8 mouse cellular contexts compared by ENCODE assay signal in the genomic region with DNA sequence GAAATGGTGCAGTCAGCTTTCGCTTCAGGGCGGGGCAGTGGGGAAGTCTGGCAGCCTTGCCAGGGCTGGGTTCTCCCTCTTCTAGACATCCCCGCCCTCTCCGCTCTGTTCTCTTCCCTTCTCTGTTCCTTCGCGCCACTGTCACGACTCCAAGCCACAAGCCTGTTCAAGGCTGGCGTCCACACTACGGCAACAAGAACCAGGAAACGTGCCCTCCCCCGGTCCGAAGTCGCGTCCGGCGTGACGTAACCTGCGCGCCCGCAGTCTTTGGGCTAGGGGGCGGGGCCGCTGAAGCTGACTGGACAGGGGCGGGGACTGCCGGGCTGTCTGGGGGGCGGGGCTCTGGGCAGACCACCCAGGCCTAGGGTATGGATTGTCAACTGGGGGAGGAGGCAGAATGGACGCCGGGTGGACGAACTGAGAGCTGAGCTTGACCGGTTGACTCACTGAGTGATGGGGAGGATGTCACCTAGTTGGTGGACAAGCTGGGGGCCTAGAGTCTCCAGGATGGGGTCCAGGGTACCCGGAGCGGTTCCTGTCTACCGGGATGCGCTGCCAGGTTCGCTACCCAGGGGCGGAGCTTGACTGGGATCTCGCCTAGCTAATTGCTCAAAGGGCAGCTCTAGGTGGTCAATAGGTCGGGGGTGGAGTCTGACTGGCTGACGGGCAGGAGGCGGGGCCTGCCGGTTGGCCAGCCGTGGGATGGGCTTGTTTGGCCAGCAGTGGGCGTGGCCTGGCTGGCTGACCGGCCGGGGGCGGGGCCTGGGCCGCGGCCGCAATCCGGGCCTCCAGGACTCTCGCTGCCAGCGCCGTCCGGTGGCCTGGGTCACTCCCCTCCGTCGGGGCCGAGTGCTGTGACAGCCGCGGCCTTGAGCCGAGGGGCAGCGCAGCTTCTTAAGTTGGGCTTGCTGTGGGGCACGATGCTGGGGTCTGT. TPM values are rescaled to one million over a fixed set of nuclear protein-coding genes. Genes with fewer than 3 reads are reported as not detected.
DNase-seq lines count a peak whose midpoint lies in the region; ATAC-seq and TF ChIP-seq lines count a peak whose summit lies in the region.

Gene Slc35f5 (plus strand): TSS at position 337 of the 934 bp plus-strand sequence.

- no peak for TF ChIP-seq EP300 in CH12.LX (IDR thresholded peaks at IDR 0.05; ENCODE audit: low read length)
- TF ChIP-seq EP300 in heart, postnatal 0 days (IDR thresholded peaks at IDR 0.05; ENCODE audit: low read depth): no peak

- no peaks in the 10 kb centered on the region for H3K79me2 ChIP-seq in CH12.LX (replicated peaks; ENCODE audit: control insufficient read depth, extremely low read depth, insufficient read depth, poor library complexity, severe bottlenecking)

- TF ChIP-seq POLR2A in CH12.LX (IDR thresholded peaks at IDR 0.05; ENCODE audit: low read depth, low read length): peak; percentile 86
- peak; percentile 87 for TF ChIP-seq POLR2A in testis, adult 2 months (IDR thresholded peaks at IDR 0.05; ENCODE audit: control insufficient read depth, low read depth, low read length)

- peak within 1 kb of the TSS; percentile 80 for H3K9ac ChIP-seq in CH12.LX (ENCODE audit: insufficient read depth, low read depth)
- peak within 1 kb of the TSS; percentile 72 for H3K9ac ChIP-seq in forebrain, embryonic 12.5 days
- peak within 1 kb of the TSS; percentile 89 for H3K9ac ChIP-seq in heart, postnatal 0 days (replicated peaks; ENCODE audit: low read depth, low read length)
- peak within 1 kb of the TSS; percentile 78 for H3K9ac ChIP-seq in liver, embryonic 16.5 days (ENCODE audit: low read depth, low read length)
- H3K9ac ChIP-seq in neural tube, embryonic 13.5 days: peak within 1 kb of the TSS; percentile 95

- peak within 1 kb of the TSS; percentile 59 for H3K4me2 ChIP-seq in CH12.LX (ENCODE audit: insufficient read depth, low read depth, poor library complexity, severe bottlenecking)
- peak within 1 kb of the TSS; percentile 77 for H3K4me2 ChIP-seq in forebrain, embryonic 12.5 days
- H3K4me2 ChIP-seq in heart, postnatal 0 days (ENCODE audit: low read depth, low read length): peak within 1 kb of the TSS; percentile 63
- H3K4me2 ChIP-seq in liver, embryonic 16.5 days (ENCODE audit: low read depth, low read length): peak within 1 kb of the TSS; percentile 73
- peak within 1 kb of the TSS; percentile 72 for H3K4me2 ChIP-seq in neural tube, embryonic 13.5 days

- dilution Hi-C loops in CH12.LX (cut with MboI; ENCODE audit: extremely low pct_ligation_motif_present, extremely low pct_unique_long_range_greater_than_20kb, low sequenced_read_pairs): no loop called here

- peak within 1 kb of the TSS; percentile 62 to 91 (median 77) for H3K4me3 ChIP-seq in CH12.LX (replicated peaks in 1 of 3; ENCODE audit: low read depth in 2 of 3, low read length in 2 of 3, poor library complexity in 1 of 3)
- H3K4me3 ChIP-seq in forebrain, embryonic 12.5 days (replicated peaks): peak within 1 kb of the TSS; percentile 66
- H3K4me3 ChIP-seq in heart, postnatal 0 days (ENCODE audit: low read depth, low read length): peak within 1 kb of the TSS; percentile 70
- peak within 1 kb of the TSS; percentile 77 for H3K4me3 ChIP-seq in liver, embryonic 16.5 days (ENCODE audit: low read depth, low read length)
- H3K4me3 ChIP-seq in neural tube, embryonic 13.5 days: peak within 1 kb of the TSS; percentile 88
- H3K4me3 ChIP-seq in testis, adult 2 months (ENCODE audit: control insufficient read depth, low read depth, low read length): peak within 1 kb of the TSS; percentile 98

- H3K27ac ChIP-seq in CH12.LX (ENCODE audit: insufficient read depth, low read depth): no peak within 1 kb of the TSS
- H3K27ac ChIP-seq in forebrain, embryonic 12.5 days: peak within 1 kb of the TSS; percentile 84
- H3K27ac ChIP-seq in heart, postnatal 0 days (ENCODE audit: low read depth): peak within 1 kb of the TSS; percentile 92
- H3K27ac ChIP-seq in liver, embryonic 16.5 days (ENCODE audit: low read length): peak within 1 kb of the TSS; percentile 83
- peak within 1 kb of the TSS; percentile 90 for H3K27ac ChIP-seq in neural tube, embryonic 13.5 days (replicated peaks)
- H3K27ac ChIP-seq in testis, adult 2 months (ENCODE audit: control insufficient read depth, insufficient read depth, low read depth, low read length): peak within 1 kb of the TSS; percentile 93

- TF ChIP-seq RAD21 in CH12.LX (IDR thresholded peaks at IDR 0.05; ENCODE audit: low read depth, low read length): no peak

- peak; percentile 86 for DNase-seq in CH12.LX (ENCODE audit: extremely low read depth)
- DNase-seq in c-Kit-positive CD71-positive TER-119-negative erythroid progenitor cells, embryonic 14.5 days (ENCODE audit: low read depth): peak; percentile 72
- peak; percentile 98 for DNase-seq in heart, postnatal 0 days (ENCODE audit: low spot score)
- DNase-seq in kidney, postnatal 4 days: peak; percentile 99

- H3K9me3 ChIP-seq in CH12.LX (replicated peaks; ENCODE audit: low read length): no peaks in the 10 kb centered on the region
- H3K9me3 ChIP-seq in forebrain, embryonic 12.5 days: no peaks in the 10 kb centered on the region
- no peaks in the 10 kb centered on the region for H3K9me3 ChIP-seq in heart, postnatal 0 days (replicated peaks; ENCODE audit: control insufficient read depth, low read length)
- H3K9me3 ChIP-seq in liver, embryonic 16.5 days (replicated peaks; ENCODE audit: control insufficient read depth, low read length): no peaks in the 10 kb centered on the region
- no peaks in the 10 kb centered on the region for H3K9me3 ChIP-seq in neural tube, embryonic 13.5 days

- in situ Hi-C loops in CH12.LX (cut with MboI; ENCODE audit: low pct_ligation_motif_present, low pct_unique_long_range_greater_than_20kb, low sequenced_read_pairs): loop anchor here (10.0 kb wide), 1 partner anchor 126 kb away; the partner anchor contains the start of gene Actr3

- peaks cover 3 to 11% of the 10 kb centered on the region in 2 experiments; a peak in 3 of 4 replicates for H3K4me1 ChIP-seq in CH12.LX (ENCODE audit: control insufficient read depth in 1 of 2, insufficient read depth in 2 of 2)
- H3K4me1 ChIP-seq in forebrain, embryonic 12.5 days: peaks cover 8% of the 10 kb centered on the region
- H3K4me1 ChIP-seq in heart, postnatal 0 days (ENCODE audit: control insufficient read depth, insufficient read depth): peaks cover 13% of the 10 kb centered on the region; the same call in 1 of the 2 replicates
- H3K4me1 ChIP-seq in liver, embryonic 16.5 days (ENCODE audit: control insufficient read depth, low read depth, low read length): peaks cover 10% of the 10 kb centered on the region
- peaks cover 18% of the 10 kb centered on the region for H3K4me1 ChIP-seq in neural tube, embryonic 13.5 days (replicated peaks)
- H3K4me1 ChIP-seq in testis, adult 2 months (ENCODE audit: control insufficient read depth, insufficient read depth, low read length): peaks cover 5% of the 10 kb centered on the region; the same call in 1 of the 2 replicates

- peak; percentile 96 for ATAC-seq in forebrain, embryonic 12.5 days (ENCODE audit: low FRiP score)
- peak; percentile 93 for ATAC-seq in heart, postnatal 0 days (ENCODE audit: insufficient read depth, low read depth)
- ATAC-seq in liver, embryonic 16.5 days (ENCODE audit: low read depth): peak; percentile 90
- ATAC-seq in neural tube, embryonic 13.5 days (ENCODE audit: low read depth): peak; percentile 97

- no peaks in the 10 kb centered on the region for H3K36me3 ChIP-seq in CH12.LX (replicated peaks in 1 of 2; ENCODE audit: control insufficient read depth in 1 of 2, insufficient read depth in 1 of 2, low read length in 1 of 2)
- H3K36me3 ChIP-seq in forebrain, embryonic 12.5 days (replicated peaks): no peaks in the 10 kb centered on the region
- peaks cover 20% of the 10 kb centered on the region for H3K36me3 ChIP-seq in heart, postnatal 0 days (replicated peaks; ENCODE audit: control insufficient read depth, insufficient read depth, low read length)
- H3K36me3 ChIP-seq in liver, embryonic 16.5 days (ENCODE audit: control insufficient read depth, insufficient read depth): no peaks in the 10 kb centered on the region
- H3K36me3 ChIP-seq in neural tube, embryonic 13.5 days: peaks cover 7% of the 10 kb centered on the region; the same call in 1 of the 2 replicates
- no peaks in the 10 kb centered on the region for H3K36me3 ChIP-seq in testis, adult 2 months (ENCODE audit: control insufficient read depth, insufficient read depth, low read length)

- TF ChIP-seq CTCF in CH12.LX (conservative IDR thresholded peaks at IDR 0.05 in 1 of 2, IDR thresholded peaks at IDR 0.05 in 1 of 2; ENCODE audit: low read depth in 2 of 2, low read length in 2 of 2): no peak
- no peak for TF ChIP-seq CTCF in heart, postnatal 0 days (IDR thresholded peaks at IDR 0.05; ENCODE audit: low read depth)
- TF ChIP-seq CTCF in testis, adult 2 months (IDR thresholded peaks at IDR 0.05; ENCODE audit: control insufficient read depth, insufficient read depth, insufficient replicate concordance, low read depth, low read length): no peak

- H3K27me3 ChIP-seq in CH12.LX (replicated peaks): no peaks in the 10 kb centered on the region
- H3K27me3 ChIP-seq in forebrain, embryonic 12.5 days: no peaks in the 10 kb centered on the region
- no peaks in the 10 kb centered on the region for H3K27me3 ChIP-seq in heart, postnatal 0 days (ENCODE audit: control insufficient read depth, insufficient read depth, low read length)
- no peaks in the 10 kb centered on the region for H3K27me3 ChIP-seq in liver, embryonic 16.5 days (ENCODE audit: control insufficient read depth, insufficient read depth, low read depth, low read length)
- no peaks in the 10 kb centered on the region for H3K27me3 ChIP-seq in neural tube, embryonic 13.5 days
- no peaks in the 10 kb centered on the region for H3K27me3 ChIP-seq in testis, adult 2 months (ENCODE audit: control insufficient read depth, insufficient read depth, low read length)

- under 1% methylated on average over 61 of the region's 61 CpGs for WGBS in forebrain, embryonic 12.5 days
- under 1% methylated on average over 56 of the region's 61 CpGs for WGBS in heart, postnatal 0 days
- WGBS in liver, embryonic 16.5 days (ENCODE audit: insufficient replicate concordance): under 1% methylated on average over 58 of the region's 61 CpGs
- under 1% methylated on average over 61 of the region's 61 CpGs for WGBS in neural tube, embryonic 13.5 days

TF ChIP-seq in CH12.LX, 34 proteins besides CTCF, POLR2A, EP300 and RAD21 (continues in another document):
- no peak for TF ChIP-seq MAX (IDR thresholded peaks at IDR 0.05; ENCODE audit: low read length)
- no peak for TF ChIP-seq ZC3H11A (IDR thresholded peaks at IDR 0.05; ENCODE audit: low read depth, low read length)

RNA-seq across cellular contexts. Expression of gene Slc35f5, which starts in this region (rescaled TPM):
- total RNA-seq in CH12.LX (2012; rRNA removed) (4.7 and 6.0 TPM in 2 replicates), CH12.LX (2014; rRNA removed) (3.5 and 5.8 TPM in 2 replicates)
- 3.9 and 4.6 TPM in 2 replicates for polyA plus RNA-seq in CH12.LX (2012; ENCODE audit: insufficient read length, low read depth)
- polyA plus RNA-seq in forebrain, embryonic 12.5 days (2016; fragmentation: Nextera tagmentation; extraction: Ambion mirVana): 22.5 and 22.6 TPM in 2 replicates
- total RNA-seq in heart, postnatal 0 days (2014; rRNA removed; ENCODE audit: low replicate concordance): 67.3 and 78.8 TPM in 2 replicates
- 80.8 and 99.2 TPM in 2 replicates for polyA plus RNA-seq in heart, postnatal 0 days (2015; fragmentation: Nextera tagmentation; extraction: Ambion mirVana)
- polyA plus RNA-seq in liver, embryonic 16.5 days (2015; fragmentation: Nextera tagmentation; extraction: Ambion mirVana): 31.0 and 32.7 TPM in 2 replicates
- 26.1 and 30.2 TPM in 2 replicates for polyA plus RNA-seq in neural tube, embryonic 13.5 days (2015; fragmentation: Nextera tagmentation; extraction: Ambion mirVana)
- 12.7 and 19.4 TPM in 2 replicates for polyA plus RNA-seq in testis, adult 2 months (2012; rRNA removed)
